Mouse (Mus musculus): ENCODE results near the gene Tmem14c. TPM values are rescaled to one million over a fixed set of nuclear protein-coding genes. Genes with fewer than 3 reads are reported as not detected.

The Tmem14c gene
- polyA plus RNA-seq (2015; fragmentation: Nextera tagmentation; extraction: Ambion mirVana): 151 and 159 TPM in 2 replicates

GRCm38 (mm10) chr13:41015829-41016634, at the start of gene Tmem14c:
TSS of gene Tmem14c (plus strand) at chr13:41016292.

GRCm38 (mm10) chr13:41000926-41001639, 15.0 kb upstream of the Tmem14c start, which contains the start of gene Pak1ip1:
TSS of gene Pak1ip1 (plus strand) at chr13:41001023.

Other genes starting within 250 kb of the Tmem14c start
- gene Gcnt2, start 156.5 kb upstream of the Tmem14c start, polyA plus RNA-seq (2015; fragmentation: Nextera tagmentation; extraction: Ambion mirVana): 1.2 and 1.9 TPM in 2 replicates
- gene Pak1ip1, start 15.3 kb upstream of the Tmem14c start, polyA plus RNA-seq (2015; fragmentation: Nextera tagmentation; extraction: Ambion mirVana): 47.1 and 50.7 TPM in 2 replicates
- gene Mak, start 63.4 kb downstream of the Tmem14c start, polyA plus RNA-seq (2015; fragmentation: Nextera tagmentation; extraction: Ambion mirVana): not detected in 2 replicates
- not detected in 2 replicates for gene Gcm2, start 94.7 kb downstream of the Tmem14c start, polyA plus RNA-seq (2015; fragmentation: Nextera tagmentation; extraction: Ambion mirVana)
- not detected in 2 replicates for gene Sycp2l, start 98.0 kb downstream of the Tmem14c start, polyA plus RNA-seq (2015; fragmentation: Nextera tagmentation; extraction: Ambion mirVana)
- gene Elovl2, start 204.1 kb downstream of the Tmem14c start, polyA plus RNA-seq (2015; fragmentation: Nextera tagmentation; extraction: Ambion mirVana): 0.18 and 0.51 TPM in 2 replicates
- gene Smim13, start 233.6 kb downstream of the Tmem14c start, polyA plus RNA-seq (2015; fragmentation: Nextera tagmentation; extraction: Ambion mirVana): 15.5 and 17.9 TPM in 2 replicates

Measured in skeletal muscle tissue, postnatal 0 days (tissue).